Comparison of ENCODE assay signal across 9 mouse cellular contexts in the genomic region with DNA sequence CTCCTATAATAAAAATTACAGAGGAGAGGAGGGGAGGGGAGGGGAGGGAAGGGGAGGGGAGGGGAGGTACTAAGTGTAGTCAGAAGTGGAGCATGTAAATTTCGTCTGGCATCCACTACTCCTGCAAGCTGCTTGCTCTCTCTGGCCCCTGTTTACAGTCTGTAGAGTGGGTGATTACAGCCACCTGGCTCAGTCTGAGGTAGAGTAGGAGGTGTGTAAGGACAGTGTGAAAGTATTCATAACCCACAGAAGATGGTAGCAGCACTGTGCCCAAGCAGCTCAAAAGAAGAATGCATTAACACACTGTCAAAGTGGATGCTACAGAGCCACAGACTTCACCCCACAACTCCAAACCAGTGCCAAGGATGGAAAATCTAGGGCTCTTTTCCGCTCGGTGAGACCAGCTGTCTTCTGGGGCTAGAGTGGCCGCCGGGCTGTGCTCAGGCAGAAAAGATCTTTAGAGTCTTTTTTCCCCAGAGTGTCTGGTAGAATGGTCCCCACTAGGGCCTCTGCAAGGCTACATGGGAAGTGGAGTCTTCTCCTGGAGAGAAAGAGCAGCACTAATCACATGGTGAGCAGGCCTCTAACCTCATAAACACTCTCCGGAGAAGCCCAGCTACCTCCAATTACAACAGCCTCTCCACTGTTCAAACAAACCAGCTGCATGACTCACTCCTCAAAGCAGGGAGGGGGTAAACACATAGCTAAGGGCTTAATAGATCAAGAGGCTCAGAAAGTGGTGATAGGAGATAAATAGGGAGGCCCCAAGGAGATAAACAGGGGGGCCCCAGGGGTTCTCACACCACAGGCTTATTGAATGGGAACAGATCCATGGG. TPM values are rescaled to one million over a fixed set of nuclear protein-coding genes. Genes with fewer than 3 reads are reported as not detected.
DNase-seq lines count a peak whose midpoint lies in the region; ATAC-seq and TF ChIP-seq lines count a peak whose summit lies in the region.
"Had no signal": no experiment of that assay in that cellular context is flagged by ENCODE, and none has a peak within 500 bp of the region (broad histone marks: within the 10 kb centered on the region; RNA-seq: fewer than 3 reads in every experiment).

No protein-coding gene starts in this region.

- DNase-seq in forebrain, embryonic 10.5 days (ENCODE audit: extremely low spot score, low spot score): no peak
- peak; percentile 41 to 47 for DNase-seq in urinary bladder, postnatal 36 days (ENCODE audit: low spot score in 2 of 2)
- no peak for DNase-seq in urinary bladder, postnatal 10 days (ENCODE audit: low spot score)
- DNase-seq in liver, adult 2 months (ENCODE audit: extremely low read depth, low read depth, low spot score): peak; percentile 17
- DNase-seq in retina, postnatal 1 day: peak; percentile 60
- DNase-seq in thymus, postnatal 4 days: no peak

- no peak for TF ChIP-seq POLR2A in liver, adult 2 months (IDR thresholded peaks at IDR 0.05; ENCODE audit: extremely low read depth, insufficient read depth, low read length)

- no peak for TF ChIP-seq CTCF in liver, adult 2 months (IDR thresholded peaks at IDR 0.05; ENCODE audit: low read depth, low read length)

- H3K4me2 ChIP-seq in forebrain, embryonic 13.5 days: no peak overlapping the region

- peak overlapping the region; percentile 76 for H3K27ac ChIP-seq in forebrain, embryonic 10.5 days
- H3K27ac ChIP-seq in forebrain, embryonic 13.5 days: no peak overlapping the region
- H3K27ac ChIP-seq in liver, adult 2 months (replicated peaks; ENCODE audit: insufficient read depth, low read depth, low read length): no peak overlapping the region; the same call in 1 of the 2 replicates

- H3K4me1 ChIP-seq in forebrain, embryonic 10.5 days: peaks cover 26% of the 10 kb centered on the region
- H3K4me1 ChIP-seq in forebrain, embryonic 13.5 days: peaks cover 10% of the 10 kb centered on the region
- peaks cover 5% of the 10 kb centered on the region for H3K4me1 ChIP-seq in liver, adult 2 months (ENCODE audit: control insufficient read depth, insufficient read depth, low read length)

- WGBS in forebrain, embryonic 10.5 days: 46% methylated on average over 6 of the region's 6 CpGs
- 24% methylated on average over 6 of the region's 6 CpGs for WGBS in forebrain, embryonic 13.5 days
- 48% methylated on average over 6 of the region's 6 CpGs for WGBS in liver, adult 2 months

- H3K9ac ChIP-seq in forebrain, embryonic 13.5 days: no peak overlapping the region
- H3K9ac ChIP-seq in liver, adult 2 months (ENCODE audit: low read depth, low read length): no peak overlapping the region

- no peak overlapping the region for H3K4me3 ChIP-seq in forebrain, embryonic 10.5 days
- no peak overlapping the region for H3K4me3 ChIP-seq in forebrain, embryonic 13.5 days
- H3K4me3 ChIP-seq in liver, adult 2 months (ENCODE audit: insufficient read depth, low read depth, low read length): no peak overlapping the region
- H3K4me3 ChIP-seq: erythroblast, embryonic 14.5 days had no signal

- H3K36me3 ChIP-seq in forebrain, embryonic 10.5 days (replicated peaks): no peaks in the 10 kb centered on the region
- no peaks in the 10 kb centered on the region for H3K36me3 ChIP-seq in forebrain, embryonic 13.5 days (ENCODE audit: poor library complexity, severe bottlenecking)
- no peaks in the 10 kb centered on the region for H3K36me3 ChIP-seq in liver, adult 2 months (ENCODE audit: control insufficient read depth, insufficient read depth, low read length)

- H3K9me3 ChIP-seq in forebrain, embryonic 10.5 days: no peaks in the 10 kb centered on the region
- no peaks in the 10 kb centered on the region for H3K9me3 ChIP-seq in forebrain, embryonic 13.5 days (replicated peaks)

- ATAC-seq in forebrain, embryonic 13.5 days: no peak
- no peak for ATAC-seq in erythroid progenitor cell, adult 5-6 weeks (replicated peaks; ENCODE audit: low FRiP score, poor library complexity, severe bottlenecking)

- H3K27me3 ChIP-seq in forebrain, embryonic 10.5 days (ENCODE audit: poor library complexity, severe bottlenecking): no peaks in the 10 kb centered on the region
- no peaks in the 10 kb centered on the region for H3K27me3 ChIP-seq in forebrain, embryonic 13.5 days
- H3K27me3 ChIP-seq in liver, adult 2 months (ENCODE audit: control insufficient read depth, insufficient read depth, low read length): no peaks in the 10 kb centered on the region

- peaks cover 4% of the 10 kb centered on the region; the same call in 1 of the 2 replicates for H3K79me2 ChIP-seq in liver, adult 2 months (ENCODE audit: control insufficient read depth, insufficient read depth, low read length)

RNA-seq across cellular contexts. Expression of a gene that starts 6.1 kb away (rescaled TPM):
- polyA plus RNA-seq in forebrain, embryonic 10.5 days (2016; fragmentation: Nextera tagmentation; extraction: Ambion mirVana): not detected in 2 replicates
- not detected in 2 replicates for polyA plus RNA-seq in forebrain, embryonic 13.5 days (2015; fragmentation: Nextera tagmentation; extraction: Ambion mirVana)
- total RNA-seq in liver, adult 2 months (2014; rRNA removed): not detected in 2 replicates
- polyA plus RNA-seq in liver, adult 2 months (2012; rRNA removed): not detected in 2 replicates
- not detected in 2 replicates for total RNA-seq in erythroid progenitor cell, adult 5-6 weeks (2015; ENCODE audit: low replicate concordance)
- not detected in 2 replicates for total RNA-seq in erythroid progenitor cell, adult 5-6 weeks (2017; ENCODE audit: low replicate concordance)
- polyA plus RNA-seq: erythroblast, embryonic 14.5 days had no signal

RNA-seq across cellular contexts. Expression of a gene that starts 9.7 kb away (rescaled TPM):
- polyA plus RNA-seq in forebrain, embryonic 10.5 days (2016; fragmentation: Nextera tagmentation; extraction: Ambion mirVana): 3.4 and 4.1 TPM in 2 replicates
- polyA plus RNA-seq in forebrain, embryonic 13.5 days (2015; fragmentation: Nextera tagmentation; extraction: Ambion mirVana): 2.2 and 2.7 TPM in 2 replicates
- total RNA-seq in liver, adult 2 months (2014; rRNA removed): 2.1 and 2.6 TPM in 2 replicates
- polyA plus RNA-seq in liver, adult 2 months (2012; rRNA removed): 2.6 and 7.3 TPM in 2 replicates
- 2.9 and 5.4 TPM in 2 replicates for total RNA-seq in erythroid progenitor cell, adult 5-6 weeks (2015; ENCODE audit: low replicate concordance)
- 2.4 and 12.6 TPM in 2 replicates for total RNA-seq in erythroid progenitor cell, adult 5-6 weeks (2017; ENCODE audit: low replicate concordance)

RNA-seq across cellular contexts. Expression of a gene that starts 44.4 kb away (rescaled TPM):
- not detected in 2 replicates for polyA plus RNA-seq in forebrain, embryonic 10.5 days (2016; fragmentation: Nextera tagmentation; extraction: Ambion mirVana)
- 0.52 TPM in 1 of 2 replicates, not detected in the other for polyA plus RNA-seq in forebrain, embryonic 13.5 days (2015; fragmentation: Nextera tagmentation; extraction: Ambion mirVana)
- total RNA-seq in liver, adult 2 months (2014; rRNA removed): 57.4 and 86.2 TPM in 2 replicates
- polyA plus RNA-seq in liver, adult 2 months (2012; rRNA removed): 24.5 and 148 TPM in 2 replicates
- total RNA-seq in erythroid progenitor cell, adult 5-6 weeks (2015; ENCODE audit: low replicate concordance): not detected in 2 replicates
- total RNA-seq in erythroid progenitor cell, adult 5-6 weeks (2017; ENCODE audit: low replicate concordance): not detected in 2 replicates

Comparison
In these comparisons a context has a peak if more than half of its experiments do, and no peak if none do; other contexts are left out.
1. DNase-seq: peak in urinary bladder, postnatal 36 days (2 of 2), liver, adult 2 months (single experiment) and retina, postnatal 1 day (single experiment); none in forebrain, embryonic 10.5 days (single experiment), urinary bladder, postnatal 10 days (single experiment) and thymus, postnatal 4 days (single experiment).
2. RNA of a gene that starts 44.4 kb away (polyA plus RNA-seq): 24.5 to 148 TPM in liver, adult 2 months; 0.52 TPM in forebrain, embryonic 13.5 days and not detected in forebrain, embryonic 10.5 days; every median in the first group is over 10 times any median in the second.